Mouse (Mus musculus) hindbrain, embryonic 14.5 days (tissue): Measurements from ENCODE around the gene Rhof. TPM values are rescaled to one million over a fixed set of nuclear protein-coding genes. Genes with fewer than 3 reads are reported as not detected.

ENCODE experiments used
- ATAC-seq: fragments of 200-750 bp; cut with Nextera tagmentation; 2 replicates; pipeline ENCODE4 v1.8.0; 2017; ENCODE audit warnings: moderate number of reproducible peaks, mild to moderate bottlenecking, moderate TSS enrichment, moderate library complexity; ENCODE audit not compliant: low FRiP score
- DNase-seq: peaks from one replicate; pipeline ENCODE4 v3.0.0-alpha.2; 2015; ENCODE audit warnings: low spot score
- H3K27ac ChIP-seq: fragments of 300-500 bp; sonication (generic); 2 replicates; pipeline ENCODE4 v1.5.1; 2014; ENCODE audit warnings: mild to moderate bottlenecking, moderate library complexity
- H3K27me3 ChIP-seq: fragments of 300-500 bp; sonication (generic); 2 replicates; pipeline ENCODE4 v1.6.1; 2014; ENCODE audit warnings: mild to moderate bottlenecking, low read length, mixed read lengths; ENCODE audit not compliant: control insufficient read depth, insufficient read depth
- H3K36me3 ChIP-seq: fragments of 300-500 bp; sonication (generic); replicated peaks from 2 replicates; pipeline ENCODE4 v1.6.1; 2014; ENCODE audit not compliant: control insufficient read depth, insufficient read depth
- H3K4me1 ChIP-seq: fragments of 300-500 bp; sonication (generic); replicated peaks from 2 replicates; pipeline ENCODE4 v1.6.1; 2014; ENCODE audit warnings: antibody characterized with exemption, low read length, mixed read lengths; ENCODE audit not compliant: control insufficient read depth, insufficient read depth
- H3K4me2 ChIP-seq: fragments of 300-500 bp; sonication (generic); replicated peaks from 2 replicates; pipeline ENCODE4 v1.6.1; 2014; ENCODE audit warnings: mild to moderate bottlenecking, moderate library complexity
- H3K4me3 ChIP-seq: fragments of 300-500 bp; sonication (generic); replicated peaks from 2 replicates; pipeline ENCODE4 v1.5.1; 2014; ENCODE audit warnings: mild to moderate bottlenecking, low read length
- H3K9ac ChIP-seq: fragments of 300-500 bp; sonication (generic); 2 replicates; pipeline ENCODE4 v1.6.1; 2014
- H3K9me3 ChIP-seq: fragments of 300-500 bp; sonication (generic); 2 replicates; pipeline ENCODE4 v1.6.1; 2016; ENCODE audit warnings: low read length; ENCODE audit not compliant: control insufficient read depth
- WGBS: fragments of 180-500 bp; shearing (Covaris S2); extraction: QIAGEN DNeasy Blood & Tissue Kit; methylation state at CpG from one replicate; pipeline ENCODE4 v1.1.7; 2014; 5-methylcytosine and 5-hydroxymethylcytosine counted together
- polyA plus RNA-seq: library from polyadenylated mRNA; unstranded; fragments of >200 nt; fragmentation: Nextera tagmentation; extraction: Ambion mirVana; gene quantifications from 2 replicates; pipeline ENCODE4 v1.2.1, GENCODE M21; 2014

Rhof gene
- polyA plus RNA-seq, 1 experiment from 2014 or later, result 13.0 TPM

- ATAC-seq, result no peak
- WGBS, result under 1% methylated on average over 20 of the region's 20 CpGs
These were observed 4.8 kb upstream of the Rhof start for GRCm38 (mm10) chr5:123137044-123137909.

GRCm38 (mm10) chr5:123136361-123137043 lies 4.0 kb upstream of the Rhof start:
- Histone ChIP-seq H3K36me3 (peaks cover 39% of the 10 kb centered on the region), H3K27ac (peak overlapping the region; percentile 99), H3K27me3 (no peaks in the 10 kb centered on the region), H3K4me3 (peak overlapping the region; percentile 91), H3K9me3 (no peaks in the 10 kb centered on the region), H3K9ac (peak overlapping the region; percentile 100), H3K4me1 (peaks cover 57% of the 10 kb centered on the region), H3K4me2 (peak overlapping the region; percentile 100)
- WGBS, result 0% methylated on average over 13 of the region's 13 CpGs
- ATAC-seq, result no peak
- DNase-seq, result peak; percentile 73

More at GRCm38 (mm10) chr5:123137044-123137909, 4.8 kb upstream of the Rhof start:
- DNase-seq, result peak; percentile 59
- Histone ChIP-seq H3K27me3 (no peaks in the 10 kb centered on the region), H3K9me3 (no peaks in the 10 kb centered on the region), H3K36me3 (peaks cover 39% of the 10 kb centered on the region), H3K9ac (peak overlapping the region; percentile 100), H3K4me2 (peak overlapping the region; percentile 100), H3K27ac (peak overlapping the region; percentile 99), H3K4me1 (peaks cover 49% of the 10 kb centered on the region), H3K4me3 (peak overlapping the region; percentile 91)

GRCm38 (mm10) chr5:123135471-123136360 lies 3.2 kb upstream of the Rhof start:
- Histone ChIP-seq H3K9me3 (no peaks in the 10 kb centered on the region), H3K9ac (peak overlapping the region; percentile 100), H3K27me3 (no peaks in the 10 kb centered on the region), H3K4me1 (peaks cover 58% of the 10 kb centered on the region), H3K36me3 (peaks cover 39% of the 10 kb centered on the region), H3K4me2 (peak overlapping the region; percentile 100), H3K27ac (peak overlapping the region; percentile 99), H3K4me3 (peak overlapping the region; percentile 91)
- ATAC-seq, result no peak
- peak; percentile 45 for DNase-seq
- 5% methylated on average over 30 of the region's 30 CpGs for WGBS

- H3K4me2 ChIP-seq, result peak overlapping the region; percentile 100
- ATAC-seq, result no peak
- peak overlapping the region; percentile 99 for H3K27ac ChIP-seq
- H3K9ac ChIP-seq, result peak overlapping the region; percentile 100
- no peaks in the 10 kb centered on the region for H3K9me3 ChIP-seq
- no peaks in the 10 kb centered on the region for H3K27me3 ChIP-seq
- peak overlapping the region; percentile 91 for H3K4me3 ChIP-seq
- WGBS, result 16% methylated on average over 8 of the region's 8 CpGs
- H3K4me1 ChIP-seq, result peaks cover 58% of the 10 kb centered on the region
- peaks cover 46% of the 10 kb centered on the region for H3K36me3 ChIP-seq
- DNase-seq, result no peak
These were observed 2.4 kb upstream of the Rhof start for GRCm38 (mm10) chr5:123134875-123135382.

- Histone ChIP-seq H3K9ac (peak overlapping the region; percentile 100), H3K36me3 (peaks cover 52% of the 10 kb centered on the region), H3K4me1 (peaks cover 58% of the 10 kb centered on the region), H3K4me2 (peak overlapping the region; percentile 100), H3K27ac (peak overlapping the region; percentile 99), H3K9me3 (no peaks in the 10 kb centered on the region), H3K27me3 (no peaks in the 10 kb centered on the region), H3K4me3 (peak overlapping the region; percentile 91)
- ATAC-seq (no peak), DNase-seq (no peak)
- 16% methylated on average over 13 of the region's 13 CpGs for WGBS
These were observed 1.8 kb upstream of the Rhof start for GRCm38 (mm10) chr5:123134186-123134874.

GRCm38 (mm10) chr5:123133784-123134143 lies 1.3 kb upstream of the Rhof start:
- Histone ChIP-seq H3K27me3 (no peaks in the 10 kb centered on the region), H3K4me1 (peaks cover 58% of the 10 kb centered on the region), H3K27ac (peak overlapping the region; percentile 99), H3K4me2 (peak overlapping the region; percentile 100), H3K36me3 (peaks cover 57% of the 10 kb centered on the region), H3K9me3 (no peaks in the 10 kb centered on the region), H3K4me3 (peak overlapping the region; percentile 91), H3K9ac (peak overlapping the region; percentile 100)
- WGBS, result 14% methylated on average over 7 of the region's 7 CpGs
- DNase-seq, result no peak
- ATAC-seq, result no peak

GRCm38 (mm10) chr5:123133083-123133783 lies 741 bp upstream of the Rhof start:
- peak overlapping the region; percentile 99 for H3K27ac ChIP-seq
- 16% methylated on average over 18 of the region's 18 CpGs for WGBS
- H3K4me1 ChIP-seq, result peaks cover 58% of the 10 kb centered on the region
- H3K27me3 ChIP-seq, result no peaks in the 10 kb centered on the region
- H3K4me3 ChIP-seq, result peak overlapping the region; percentile 91
- ATAC-seq (no peak), DNase-seq (peak; percentile 82)
- no peaks in the 10 kb centered on the region for H3K9me3 ChIP-seq
- H3K4me2 ChIP-seq, result peak overlapping the region; percentile 100
- peaks cover 62% of the 10 kb centered on the region for H3K36me3 ChIP-seq
- peak overlapping the region; percentile 100 for H3K9ac ChIP-seq

GRCm38 (mm10) chr5:123130814-123131148 lies 1.7 kb downstream of the Rhof start:
- Histone ChIP-seq H3K4me3 (no peak overlapping the region), H3K9ac (no peak overlapping the region), H3K27me3 (no peaks in the 10 kb centered on the region), H3K9me3 (no peaks in the 10 kb centered on the region), H3K4me1 (peaks cover 42% of the 10 kb centered on the region), H3K36me3 (peaks cover 68% of the 10 kb centered on the region), H3K27ac (no peak overlapping the region), H3K4me2 (no peak overlapping the region)
- WGBS, result 91% methylated on average over 5 of the region's 5 CpGs
- DNase-seq (no peak), ATAC-seq (no peak)
